Mouse (Mus musculus): Measurements from ENCODE around the gene Cntn2.

Cntn2 gene

DNA sequence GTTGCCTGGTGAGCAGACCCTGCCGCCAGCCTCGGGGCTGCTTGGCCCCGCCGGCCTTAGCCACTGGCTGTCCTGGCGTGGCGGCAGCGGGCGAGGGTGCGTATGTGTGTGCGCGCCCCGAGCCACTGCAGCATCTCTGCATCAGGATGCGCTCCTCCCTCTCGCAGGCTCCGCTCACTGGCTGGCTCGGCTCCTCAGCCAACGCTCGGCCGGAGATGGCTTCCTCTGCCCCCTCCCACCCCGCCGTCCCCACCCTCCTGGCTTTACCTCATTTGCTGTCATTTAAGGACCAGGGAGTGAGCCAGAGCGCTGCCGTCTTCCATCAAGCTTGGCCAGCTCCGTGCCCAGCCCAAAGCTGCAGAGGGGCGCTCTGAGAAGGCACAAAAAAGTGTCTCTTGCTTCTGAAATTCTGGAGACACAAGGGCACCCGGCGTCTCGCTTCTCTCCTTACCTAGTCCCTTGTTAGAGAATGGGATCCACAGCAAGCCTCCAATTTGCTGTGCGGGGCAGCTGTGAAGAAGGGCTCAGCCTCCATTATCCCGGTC, at the start of gene Cntn2:
Cntn2 (minus strand) TSS at position 495 of the 545 bp plus-strand sequence.
- no peak for DNase-seq (ENCODE audit: extremely low read depth, low read depth, low spot score)

DNA sequence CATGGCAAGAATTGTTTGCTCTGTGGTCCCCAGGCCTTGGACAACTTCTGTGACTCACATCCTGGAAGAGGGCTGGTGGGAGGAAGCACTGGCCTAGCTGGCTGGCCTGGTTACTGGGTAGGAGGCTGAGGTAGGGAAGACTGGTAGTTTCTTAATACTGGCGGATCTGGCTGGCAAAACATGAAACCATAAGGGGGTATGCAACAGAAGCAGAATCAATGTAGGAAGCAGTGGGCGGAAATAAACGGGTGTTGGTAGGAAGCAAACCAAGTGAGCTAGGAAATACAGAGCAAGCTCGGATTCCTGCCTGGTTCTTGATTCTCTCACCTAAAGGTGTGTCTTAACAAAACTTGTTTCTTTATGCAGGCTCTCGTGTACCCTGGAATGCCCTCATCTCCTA, 49.1 kb upstream of the Cntn2 start:
- no peak for DNase-seq (ENCODE audit: extremely low read depth, low read depth, low spot score)

DNA sequence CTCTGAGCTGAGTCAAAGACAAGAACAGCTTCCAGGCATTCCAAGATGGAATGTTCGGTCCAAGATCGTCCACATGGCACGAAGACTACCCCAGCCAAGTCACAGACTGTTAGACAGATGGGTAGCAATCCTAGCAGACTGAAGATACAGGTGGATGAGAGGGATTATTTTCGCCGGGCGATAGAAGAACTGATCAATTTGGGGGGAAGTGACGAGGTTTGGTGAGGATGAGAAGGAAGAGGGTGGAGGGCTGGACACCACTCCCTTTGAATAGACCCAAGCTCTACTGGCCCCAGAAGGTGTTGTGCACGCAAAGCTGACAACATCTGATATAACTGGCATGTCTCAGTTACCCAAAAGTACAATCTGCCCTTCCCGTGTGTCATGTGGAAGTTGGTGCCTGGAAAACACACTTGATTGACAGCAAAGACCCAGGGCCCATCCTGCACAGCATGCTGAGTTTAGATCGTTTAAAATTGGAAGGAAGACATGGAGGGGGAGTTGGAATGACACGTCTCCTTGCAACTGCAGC, 48.4 kb upstream of the Cntn2 start:
- DNase-seq (ENCODE audit: extremely low read depth, low read depth, low spot score), result no peak

DNA sequence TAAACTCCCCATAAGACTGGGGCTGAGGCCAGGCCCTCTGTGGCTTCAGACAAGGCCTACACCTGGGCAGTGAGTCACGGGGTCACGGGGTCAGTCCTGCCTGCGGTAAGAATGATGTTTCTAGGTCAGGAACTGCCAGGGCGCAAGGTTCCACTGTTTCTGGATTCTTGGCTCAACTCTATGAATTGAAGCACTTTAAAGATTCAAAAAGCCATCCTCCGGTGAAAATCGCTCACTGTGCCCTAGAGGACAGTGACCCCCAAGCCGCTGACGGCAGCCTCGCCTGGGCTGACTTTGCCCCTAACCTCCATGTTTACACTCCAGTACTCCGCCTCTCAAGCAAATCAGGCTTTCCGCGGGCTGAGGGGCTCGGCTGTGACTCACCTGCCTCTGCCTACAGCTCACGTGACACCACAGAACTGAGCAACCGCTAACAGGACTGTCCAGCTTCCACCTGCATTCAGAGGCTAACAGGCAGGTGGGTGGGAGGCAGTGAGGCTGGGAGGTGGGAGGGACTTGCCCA, 43.7 kb upstream of the Cntn2 start:
- no peak for DNase-seq (ENCODE audit: extremely low read depth, low read depth, low spot score)

DNA sequence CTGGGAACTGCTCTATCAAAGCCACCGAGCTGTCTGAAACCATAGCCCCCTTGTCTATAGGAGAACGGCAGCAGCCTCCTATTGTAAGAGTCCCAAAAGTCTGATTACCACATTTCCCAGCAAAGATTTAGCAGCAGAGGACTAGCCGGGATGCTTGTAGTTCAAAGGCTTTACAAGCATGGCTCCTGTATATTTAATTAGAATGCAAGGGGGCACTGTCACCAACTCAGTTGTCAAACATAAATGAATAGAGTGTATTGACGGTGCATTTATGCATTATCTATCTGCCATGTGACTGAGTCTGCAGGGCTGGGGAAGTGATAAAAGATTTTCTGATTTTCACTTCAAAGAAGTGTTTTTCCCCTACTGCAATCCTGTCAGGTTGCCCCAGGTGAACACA, 42.3 kb upstream of the Cntn2 start:
- no peak for DNase-seq (ENCODE audit: extremely low read depth, low read depth, low spot score)

DNA sequence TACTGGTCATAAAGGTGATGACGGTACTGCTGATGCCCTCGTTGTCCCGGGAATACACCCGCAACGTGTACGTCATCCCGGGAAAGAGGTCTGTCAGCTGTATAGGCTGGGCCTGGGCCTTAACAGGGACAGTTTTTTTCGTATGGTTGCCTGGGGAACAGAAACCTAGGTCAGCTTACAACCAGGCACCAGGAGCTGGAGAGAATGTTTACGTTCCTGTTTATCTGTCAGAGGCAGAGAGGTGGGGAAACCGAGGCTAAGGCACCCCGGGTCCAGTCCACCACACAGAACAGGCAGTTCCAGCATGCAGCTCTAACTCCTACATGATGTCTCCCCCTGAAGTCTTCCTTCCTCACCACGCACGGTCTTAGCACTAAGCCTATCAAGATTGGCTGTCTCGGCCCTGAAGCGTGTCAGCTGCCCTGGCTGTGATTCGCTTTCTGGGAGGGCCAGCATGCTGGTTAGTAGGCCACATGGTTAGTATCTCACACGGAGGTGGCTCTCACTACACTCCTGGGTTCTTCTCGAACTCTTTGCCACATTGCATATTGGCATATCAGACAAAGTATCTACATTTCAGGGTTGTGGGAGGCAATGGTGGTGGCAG, 40.0 kb upstream of the Cntn2 start:
- DNase-seq (ENCODE audit: extremely low read depth, low read depth, low spot score), result no peak

DNA sequence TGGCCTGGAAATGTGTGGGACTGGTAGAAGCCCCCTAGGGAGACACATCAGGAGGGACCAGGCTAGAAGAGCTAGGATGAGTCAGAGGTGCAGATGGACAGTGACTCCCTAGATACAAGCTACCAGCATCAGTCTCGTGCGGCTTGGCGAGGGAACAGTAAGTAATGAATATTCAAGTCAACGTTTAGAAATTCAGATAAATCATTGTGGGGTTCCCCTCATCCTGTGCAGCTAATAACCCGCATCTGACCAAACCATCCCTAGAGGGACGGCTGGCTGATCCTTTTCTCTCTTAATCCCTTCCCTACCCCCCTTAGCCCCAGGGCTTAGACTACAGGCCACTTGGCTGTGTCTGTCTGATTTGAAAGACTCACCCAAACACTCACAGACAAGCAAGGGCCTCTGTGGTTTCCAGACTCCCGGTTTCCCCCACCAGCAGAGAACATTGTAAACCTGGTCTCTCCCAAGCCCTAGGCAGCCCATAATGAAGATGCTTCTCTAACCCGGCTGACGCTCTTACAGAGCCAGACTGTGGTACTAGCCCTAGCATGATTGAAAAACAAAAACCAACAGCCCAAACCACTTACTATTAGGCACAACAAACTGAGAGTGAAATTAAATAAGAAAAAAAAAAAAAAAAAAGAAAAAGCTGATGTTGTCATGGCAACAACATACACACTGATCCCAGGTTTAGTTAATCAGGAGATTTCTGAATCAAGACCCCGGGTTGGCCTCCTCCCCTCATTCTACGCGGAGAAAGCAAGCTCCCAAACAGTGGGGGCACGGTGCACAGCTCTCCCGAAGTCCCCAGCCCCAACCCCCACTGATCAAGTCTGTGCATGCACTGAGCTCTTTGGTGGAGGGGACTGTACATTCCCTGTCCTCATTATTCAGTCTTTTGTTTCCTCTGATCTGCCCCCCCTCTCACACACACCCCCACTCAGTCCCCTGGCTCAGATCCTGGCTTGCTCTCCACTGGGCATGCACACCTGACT, 39.1 kb upstream of the Cntn2 start:
- no peak for DNase-seq (ENCODE audit: extremely low read depth, low read depth, low spot score)

DNA sequence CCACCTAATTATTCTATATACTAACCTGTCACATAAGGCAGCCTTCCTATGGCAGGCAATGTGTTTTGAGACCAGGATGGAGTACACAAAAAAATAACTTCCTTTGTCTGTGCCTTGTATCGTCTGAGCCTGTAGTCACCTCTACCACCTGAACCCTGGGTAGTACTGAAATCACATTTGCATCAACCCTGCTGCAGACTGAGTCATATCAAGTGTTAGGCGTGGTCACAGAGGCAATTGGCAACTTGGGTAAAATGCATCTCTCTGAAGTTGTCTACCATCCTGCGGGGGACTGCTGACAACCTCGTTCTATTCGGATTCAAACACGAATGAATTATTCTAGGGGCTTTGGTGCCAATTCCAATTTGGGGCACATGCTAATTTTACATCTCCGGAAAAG, 37.0 kb upstream of the Cntn2 start:
- no peak for DNase-seq (ENCODE audit: extremely low read depth, low read depth, low spot score)

DNA sequence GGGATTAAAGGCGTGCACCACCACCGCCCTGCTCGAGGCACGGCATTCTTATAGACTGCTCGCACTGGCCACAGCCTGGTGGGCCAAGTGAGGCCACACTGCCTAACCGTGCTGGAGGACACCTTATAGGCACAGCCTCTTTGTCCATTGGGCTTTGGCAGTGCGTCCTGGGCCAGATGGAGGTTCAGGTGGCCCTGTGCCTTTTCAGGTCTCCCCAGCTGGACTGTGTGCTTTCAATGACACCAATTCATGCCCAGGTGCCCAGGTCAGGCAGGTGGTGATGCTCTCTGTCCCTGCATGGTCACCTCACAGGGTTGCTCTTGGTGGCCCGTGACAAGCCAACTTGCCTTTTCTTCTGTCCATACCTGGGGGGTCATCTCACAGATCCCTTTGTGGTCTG, 33.8 kb upstream of the Cntn2 start:
- no peak for DNase-seq (ENCODE audit: extremely low read depth, low read depth, low spot score)

DNA sequence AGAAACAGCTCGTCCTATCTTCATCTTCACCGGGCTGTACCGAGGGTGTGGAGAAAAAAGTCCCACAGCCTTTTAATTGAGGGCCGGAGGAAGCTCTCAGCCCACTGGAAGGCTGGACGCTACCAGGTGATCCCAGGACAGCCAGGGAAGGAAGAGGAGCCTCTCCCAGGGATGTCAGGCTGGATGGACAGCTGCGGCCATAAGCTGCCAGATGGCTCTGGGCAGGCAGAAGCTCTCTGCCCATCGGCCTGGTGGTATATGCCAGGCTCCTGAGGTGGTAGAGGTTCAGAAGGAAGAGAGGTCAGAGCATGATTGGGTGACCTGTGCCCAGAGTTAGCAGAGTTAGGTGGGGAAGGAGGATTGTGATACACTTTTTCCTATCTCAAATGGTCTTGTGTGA, 29.8 kb upstream of the Cntn2 start:
- DNase-seq (ENCODE audit: extremely low read depth, low read depth, low spot score), result no peak

DNA sequence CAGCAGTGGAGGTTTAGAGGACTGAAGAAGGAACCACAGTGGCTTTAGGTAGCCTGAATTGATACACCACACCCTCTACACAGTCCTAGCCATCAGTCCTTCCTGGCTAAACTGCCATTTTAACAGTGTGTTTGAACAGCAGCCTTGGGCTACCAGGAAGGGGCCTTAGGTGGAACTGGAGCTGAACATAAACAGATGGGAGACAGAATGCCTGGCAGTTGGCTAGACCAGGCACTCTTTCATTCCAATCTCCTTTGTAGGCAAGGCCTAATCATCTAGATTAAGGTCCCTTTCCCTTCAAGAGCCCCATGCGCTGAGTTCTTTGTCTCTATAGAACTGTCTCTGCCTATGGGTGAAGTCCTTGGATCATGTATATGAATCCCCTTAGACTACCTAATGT, 28.6 kb upstream of the Cntn2 start:
- no peak for DNase-seq (ENCODE audit: extremely low read depth, low read depth, low spot score)

DNA sequence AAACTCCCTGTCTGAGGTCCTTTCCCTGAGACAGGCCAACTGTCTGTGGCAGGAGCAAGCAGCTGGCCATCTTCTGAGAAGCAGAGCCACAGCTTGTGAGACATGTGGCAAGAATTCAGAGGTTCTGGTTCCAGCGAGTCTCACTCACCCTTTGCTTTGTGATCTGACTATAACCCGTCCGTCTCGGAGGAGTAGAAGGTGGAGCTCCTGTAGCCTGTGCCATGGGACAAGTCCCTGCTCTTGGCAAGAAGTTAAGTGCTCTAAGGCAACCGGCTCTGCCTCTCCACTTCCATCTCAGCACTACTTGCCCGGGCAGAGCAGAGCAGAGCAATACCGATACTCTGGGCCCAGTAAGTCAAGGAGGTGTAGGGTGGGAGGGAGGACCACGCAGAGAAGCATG, 27.9 kb upstream of the Cntn2 start:
- DNase-seq (ENCODE audit: extremely low read depth, low read depth, low spot score), result no peak

DNA sequence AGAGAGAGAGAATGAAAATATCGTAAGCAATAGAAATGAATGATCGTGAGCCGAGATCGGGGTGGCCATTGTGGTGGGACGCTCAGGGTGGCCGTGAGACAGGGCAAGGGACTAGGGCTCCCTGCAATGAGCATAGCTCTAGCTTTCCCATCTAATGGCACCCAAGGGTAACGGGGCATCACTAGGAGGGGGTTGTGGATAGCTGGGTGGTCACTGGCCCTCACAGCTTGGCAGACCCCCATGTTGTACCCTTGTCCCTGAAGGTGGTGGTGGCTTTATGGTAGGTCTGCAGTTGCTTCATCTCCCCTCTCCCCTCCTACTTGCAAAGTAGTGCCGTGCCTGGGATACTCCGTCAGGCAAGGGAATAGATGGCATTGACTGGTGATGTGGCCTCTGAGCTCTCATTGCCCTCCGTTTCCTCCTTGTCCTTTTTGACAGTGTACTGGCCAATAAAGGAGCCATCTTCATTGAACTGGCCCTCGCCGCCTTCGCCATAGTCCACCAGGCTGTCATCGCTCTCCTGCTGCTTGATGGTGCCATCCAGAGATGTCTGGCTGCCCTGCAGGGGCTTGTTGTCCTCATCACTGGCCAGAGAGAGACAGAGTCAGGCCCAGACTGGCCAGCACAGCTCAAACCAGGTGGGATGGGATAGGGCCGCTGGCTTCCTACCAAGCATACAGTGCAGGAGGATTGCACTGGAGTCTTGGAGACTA, 27.2 kb upstream of the Cntn2 start:
- no peak for DNase-seq (ENCODE audit: extremely low read depth, low read depth, low spot score)

DNA sequence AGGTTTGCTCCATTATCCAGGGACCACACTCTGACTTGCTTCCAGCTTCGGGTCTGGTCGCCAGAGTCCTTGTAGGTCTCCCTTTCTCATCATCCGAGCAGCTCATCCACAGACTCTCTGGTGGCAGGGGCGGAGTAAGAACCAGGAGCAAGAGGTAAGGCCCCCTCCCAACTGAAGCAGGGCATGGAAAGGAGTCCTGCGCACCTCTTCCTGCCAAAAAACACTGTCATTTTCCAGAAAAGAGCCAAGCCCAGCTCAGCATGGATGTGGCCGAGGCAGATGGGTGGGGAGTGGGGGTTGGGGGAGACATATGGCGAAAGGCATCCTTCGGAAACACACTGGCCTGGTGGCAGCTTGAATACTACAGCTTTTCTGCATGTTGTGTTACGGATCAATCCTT, 26.5 kb upstream of the Cntn2 start:
- no peak for DNase-seq (ENCODE audit: extremely low read depth, low read depth, low spot score)

DNA sequence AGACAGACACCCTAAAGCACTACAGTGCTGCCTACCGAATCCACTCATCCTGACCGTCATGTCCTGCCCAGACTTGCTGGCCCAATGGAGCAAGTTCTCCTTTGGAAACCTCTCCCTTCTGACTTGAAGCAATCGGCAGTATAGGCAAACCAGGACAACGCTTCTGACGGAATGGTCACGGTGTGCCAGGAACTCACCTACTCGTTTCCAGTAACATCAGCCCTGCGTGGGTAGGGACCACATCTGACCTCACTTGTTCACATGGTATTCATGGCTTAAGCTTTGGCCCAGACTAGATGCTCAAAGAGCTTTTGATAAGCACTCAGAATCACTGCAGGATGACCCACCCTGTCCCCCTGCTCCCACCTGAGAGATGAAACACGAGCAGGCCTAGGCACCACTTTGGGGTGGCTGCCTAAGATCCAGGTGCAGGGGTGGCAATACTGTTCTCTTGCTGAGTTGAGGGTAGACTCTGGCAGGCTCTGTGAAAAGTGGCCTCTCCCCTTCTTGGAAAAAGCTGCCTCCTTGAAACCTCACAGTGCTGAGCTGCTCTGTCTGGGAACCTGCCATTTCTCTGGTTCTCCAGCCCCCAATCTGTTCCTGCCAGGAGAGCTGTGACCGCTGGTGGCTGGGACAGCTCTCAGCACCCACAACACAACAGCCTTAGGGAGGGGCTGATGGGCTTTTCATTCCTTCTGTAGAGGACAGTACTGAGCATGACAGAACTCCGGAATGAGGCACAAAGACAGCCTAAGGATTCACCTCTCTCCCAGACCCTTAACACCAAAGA, 24.5 kb upstream of the Cntn2 start:
- DNase-seq (ENCODE audit: extremely low read depth, low read depth, low spot score), result peak; percentile 88

DNA sequence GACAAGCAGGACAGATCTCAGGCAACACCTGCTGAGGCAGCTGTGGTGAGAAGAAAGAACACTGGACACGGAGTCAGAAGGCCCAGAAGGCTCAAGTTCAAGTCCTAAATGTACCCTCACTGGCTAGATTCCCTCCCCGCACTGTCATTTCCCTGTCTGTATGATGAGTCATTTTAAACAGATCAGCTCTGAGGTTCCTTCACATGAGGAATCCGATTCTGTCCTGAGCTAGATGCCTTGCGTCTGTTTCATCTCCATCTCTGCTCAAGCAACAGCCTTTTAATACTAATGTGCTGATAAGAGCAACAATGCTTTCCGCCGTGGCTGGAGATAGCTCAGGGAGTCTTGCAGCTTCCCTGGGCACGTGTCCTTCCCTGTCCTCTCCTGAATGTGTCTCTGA, 22.7 kb upstream of the Cntn2 start:
- no peak for DNase-seq (ENCODE audit: extremely low read depth, low read depth, low spot score)

DNA sequence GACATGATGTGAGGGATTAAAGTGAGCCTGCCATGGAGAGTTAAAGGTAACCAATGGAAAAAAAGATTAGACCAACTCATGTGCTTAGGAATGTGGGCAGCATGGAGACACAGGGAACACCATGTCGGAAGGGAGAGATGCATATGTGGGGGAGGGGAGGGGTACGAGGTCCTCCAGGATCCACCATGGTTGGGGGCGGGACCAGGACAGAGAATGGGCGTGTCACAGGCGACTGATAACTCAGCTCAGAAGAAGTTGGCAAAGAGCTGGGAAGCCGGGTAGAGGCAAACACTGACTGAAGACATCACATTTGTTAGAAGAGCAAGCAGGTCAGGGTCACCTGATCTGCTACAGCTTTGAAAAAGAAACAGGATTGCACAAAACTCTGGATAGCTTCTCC, 21.9 kb upstream of the Cntn2 start:
- DNase-seq (ENCODE audit: extremely low read depth, low read depth, low spot score), result no peak

DNA sequence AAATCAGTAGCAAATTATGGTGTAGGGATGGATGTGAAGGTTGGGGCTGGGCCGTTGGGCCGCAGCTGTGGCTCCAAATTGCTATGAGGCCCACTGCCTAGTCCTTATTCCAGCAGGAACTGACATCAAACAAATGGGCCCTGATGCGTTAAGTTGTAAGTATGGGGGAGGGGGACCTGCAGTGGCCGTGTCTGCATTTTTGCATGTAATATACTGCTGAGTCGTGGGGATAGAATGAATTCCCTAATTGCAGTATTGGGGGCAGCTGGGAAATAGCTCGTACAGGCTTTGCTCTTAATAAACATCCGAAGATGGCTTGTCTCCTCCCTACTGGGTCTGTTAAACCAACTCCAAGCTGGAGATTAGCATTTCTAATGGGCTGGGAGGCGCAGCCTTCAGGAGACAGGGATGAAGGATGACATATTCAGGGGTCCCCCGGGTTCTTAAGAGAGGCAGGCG, 19.3 kb upstream of the Cntn2 start:
- DNase-seq (ENCODE audit: extremely low read depth, low read depth, low spot score), result no peak

DNA sequence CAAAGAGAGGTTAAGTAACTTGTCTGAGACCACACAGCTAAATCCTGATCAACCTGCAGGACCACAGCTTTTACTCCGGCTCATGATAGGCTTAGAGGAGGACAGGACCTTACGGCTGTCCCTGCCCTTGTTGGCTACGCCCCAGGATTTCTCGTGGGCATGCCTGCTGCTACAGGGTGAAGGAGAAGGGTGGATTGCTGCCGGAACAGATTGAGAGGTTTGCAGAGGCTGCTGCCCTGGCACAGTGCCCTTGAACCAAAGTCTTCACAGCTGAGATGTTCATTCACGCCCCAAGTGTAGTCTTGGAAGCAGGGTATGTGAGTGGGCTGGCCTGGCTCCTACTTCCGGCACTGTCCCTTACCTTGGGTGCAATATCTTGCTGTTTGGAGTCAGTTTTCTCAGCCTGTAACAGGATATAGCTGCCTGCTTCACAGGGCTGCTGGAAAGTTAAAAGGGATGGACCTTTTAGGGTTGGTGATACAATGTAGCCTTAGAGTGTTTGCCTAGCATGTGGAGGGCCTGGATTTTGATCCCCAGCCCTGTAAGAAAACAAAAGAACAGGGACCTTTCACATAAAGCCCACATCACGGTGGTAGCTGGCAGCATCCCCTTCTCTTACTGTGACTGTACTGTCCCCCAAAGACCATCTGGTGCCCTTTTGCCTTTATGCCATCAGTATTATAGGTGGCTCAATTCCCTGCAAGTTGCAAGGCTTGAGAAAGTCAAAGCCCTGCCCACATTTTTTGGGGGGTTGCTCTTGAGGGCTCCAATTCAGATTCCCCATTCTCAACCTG, 18.0 kb upstream of the Cntn2 start:
- peak; percentile 77 for DNase-seq (ENCODE audit: extremely low read depth, low read depth, low spot score)

All from fat pad, adult 2 months (tissue).